Mouse (Mus musculus): ENCODE results near the gene Tstd1.

The Tstd1 gene

DNA sequence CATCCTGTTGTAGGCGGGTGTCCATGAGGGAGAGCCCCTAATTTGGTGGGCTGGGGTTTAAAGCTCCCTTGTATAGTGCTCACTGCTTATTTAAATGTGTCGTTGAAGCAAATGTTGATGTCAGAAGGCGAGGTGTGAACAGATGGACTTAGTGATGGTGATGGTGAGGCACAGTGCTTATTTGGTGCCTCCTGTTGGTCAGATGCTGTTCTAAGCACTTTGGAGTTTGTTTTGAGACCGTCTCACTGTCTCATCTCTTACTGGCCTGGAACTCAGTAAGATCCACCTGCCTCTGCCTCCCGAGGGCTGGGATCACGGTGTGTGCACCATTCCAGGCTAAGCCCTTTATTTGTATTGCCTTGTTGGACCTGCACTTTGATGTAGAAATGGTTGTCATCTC is 36.3 kb downstream of the Tstd1 start:
- no peak for DNase-seq (ENCODE audit: low read depth, low spot score)

DNA sequence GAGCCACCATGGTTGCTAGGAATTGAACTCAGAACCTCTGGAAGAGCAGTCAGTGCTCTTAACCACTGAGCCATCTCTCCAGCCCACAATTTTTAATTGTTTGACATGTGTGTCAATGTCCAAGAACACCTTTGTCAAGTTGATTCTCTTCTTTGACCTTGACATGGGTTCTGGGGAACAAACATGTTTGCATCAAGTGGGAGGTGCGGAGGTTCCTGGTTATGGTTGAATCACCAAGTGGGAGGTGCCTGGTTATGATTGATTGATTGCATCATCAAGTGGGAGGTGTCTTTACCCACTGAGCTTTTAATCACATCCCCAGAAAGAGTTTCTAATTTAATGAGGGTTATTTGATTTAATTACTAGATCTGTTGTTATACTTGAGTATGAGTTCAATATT is 38.9 kb downstream of the Tstd1 start:
- no peak for DNase-seq (ENCODE audit: low read depth, low spot score)

DNA sequence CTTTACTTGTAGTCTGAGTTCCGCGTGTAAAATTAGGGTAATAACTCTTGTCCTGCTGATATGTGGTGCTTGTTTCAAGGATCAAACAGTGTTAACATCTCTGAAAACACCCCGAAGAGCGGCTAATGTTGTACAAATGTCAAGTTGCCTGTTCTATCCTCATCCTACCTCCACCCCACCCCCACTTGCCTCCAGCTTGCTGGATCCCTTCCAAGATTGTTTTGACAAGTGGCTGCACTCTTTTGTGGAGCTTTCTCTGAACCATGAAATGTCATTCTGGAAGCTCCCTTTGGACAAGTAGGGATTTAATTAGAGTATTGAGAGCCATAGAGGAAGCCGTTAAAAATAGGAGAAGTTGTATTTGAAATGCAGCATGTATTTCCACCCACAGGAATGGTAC is 41.1 kb downstream of the Tstd1 start:
- no peak for DNase-seq (ENCODE audit: low read depth, low spot score)

DNA sequence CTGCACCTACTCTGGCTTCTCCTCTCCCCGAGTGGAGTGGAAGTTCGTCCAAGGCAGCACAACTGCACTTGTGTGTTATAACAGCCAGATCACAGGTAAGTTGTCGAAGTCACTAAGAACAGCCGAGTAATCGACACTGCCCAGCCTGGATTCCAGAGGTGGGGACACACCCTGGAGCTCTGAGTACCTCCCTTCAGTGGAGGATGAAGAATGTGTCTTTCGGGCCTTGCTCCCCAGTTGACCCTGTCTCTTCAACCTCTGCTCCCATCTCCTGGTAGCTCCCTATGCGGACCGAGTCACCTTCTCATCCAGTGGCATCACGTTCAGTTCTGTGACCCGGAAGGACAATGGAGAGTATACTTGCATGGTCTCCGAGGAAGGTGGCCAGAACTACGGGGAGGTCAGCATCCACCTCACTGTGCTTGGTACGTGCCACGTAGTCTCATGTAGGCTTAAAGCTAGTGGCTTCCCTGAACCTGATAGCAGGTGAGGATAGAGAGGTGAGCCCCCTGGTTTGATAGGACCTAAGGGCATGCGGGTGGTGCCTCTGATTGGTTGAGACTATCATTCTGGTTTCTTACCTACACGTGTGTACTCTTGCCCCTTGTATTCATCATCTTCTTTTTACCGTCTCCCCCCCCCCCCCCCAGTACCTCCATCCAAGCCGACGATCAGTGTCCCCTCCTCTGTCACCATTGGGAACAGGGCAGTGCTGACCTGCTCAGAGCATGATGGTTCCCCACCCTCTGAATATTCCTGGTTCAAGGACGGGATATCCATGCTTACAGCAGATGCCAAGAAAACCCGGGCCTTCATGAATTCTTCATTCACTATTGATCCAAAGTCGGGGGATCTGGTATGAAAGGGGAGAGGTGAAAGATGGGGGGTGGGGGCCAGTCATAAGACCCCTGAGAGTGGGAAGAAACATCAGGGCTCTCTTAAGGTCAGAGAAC is 42.2 kb downstream of the Tstd1 start:
- no peak for DNase-seq (ENCODE audit: low read depth, low spot score)

- DNase-seq (ENCODE audit: low read depth, low spot score) = no peak
Observed at GRCm38 (mm10) chr1:171463133-171463532, 44.5 kb downstream of the Tstd1 start.

- DNase-seq (ENCODE audit: low read depth, low spot score) = no peak
Observed at GRCm38 (mm10) chr1:171465749-171466412, 47.2 kb downstream of the Tstd1 start.

GRCm38 (mm10) chr1:171466565-171466964 is 47.9 kb downstream of the Tstd1 start:
- DNase-seq (ENCODE audit: low read depth, low spot score) = no peak

DNA sequence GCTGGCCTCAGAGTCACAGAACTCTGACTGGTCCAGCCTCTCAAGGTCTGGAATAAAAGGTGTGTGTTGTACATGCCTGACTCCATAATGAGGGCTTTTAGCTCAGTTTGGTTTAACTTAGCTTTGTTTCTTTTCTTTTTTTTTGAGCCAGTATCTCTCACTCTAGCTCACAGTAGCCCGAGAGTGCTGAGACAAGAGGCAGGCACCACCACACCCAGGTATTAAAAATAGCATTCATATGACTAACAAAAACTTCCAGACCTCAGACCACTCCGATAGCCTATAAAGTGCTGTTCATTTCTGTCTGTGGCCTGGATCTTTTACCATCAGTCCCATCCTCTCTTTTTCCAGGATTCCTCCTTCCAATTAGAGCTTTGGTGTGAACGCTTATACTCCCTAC is 51.0 kb downstream of the Tstd1 start:
- DNase-seq (ENCODE audit: low read depth, low spot score) = no peak
